27 mouse cellular contexts compared by ENCODE assay signal in the genomic region with DNA sequence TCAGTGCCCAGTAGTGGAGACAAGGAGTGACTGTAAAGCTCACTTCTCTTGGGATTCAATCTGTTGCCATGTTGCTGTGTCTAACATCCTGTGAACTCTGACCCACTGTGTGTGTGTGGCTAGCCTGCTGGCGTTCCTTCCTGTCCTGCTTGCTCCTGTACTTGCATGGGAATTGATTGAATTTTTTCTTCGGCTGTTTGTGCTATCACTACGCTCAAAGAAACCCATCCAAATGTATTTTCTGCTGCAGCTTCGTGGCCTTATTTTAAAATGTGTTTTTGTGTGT. TPM values are rescaled to one million over a fixed set of nuclear protein-coding genes. Genes with fewer than 3 reads are reported as not detected.
DNase-seq lines count a peak whose midpoint lies in the region; ATAC-seq and TF ChIP-seq lines count a peak whose summit lies in the region.
"Had no signal": no experiment of that assay in that cellular context is flagged by ENCODE, and none has a peak within 500 bp of the region (broad histone marks: within the 10 kb centered on the region; RNA-seq: fewer than 3 reads in every experiment).

No protein-coding gene starts in this region.

- H3K4me2 ChIP-seq in intestine, embryonic 16.5 days (ENCODE audit: low read depth, low read length) = no peak overlapping the region
- H3K4me2 ChIP-seq in intestine, embryonic 15.5 days (replicated peaks) = no peak overlapping the region
- H3K4me2 ChIP-seq in intestine, postnatal 0 days (replicated peaks; ENCODE audit: low read depth) = no peak overlapping the region
- H3K4me2 ChIP-seq in hindbrain, embryonic 11.5 days (replicated peaks; ENCODE audit: low read depth, low read length) = no peak overlapping the region
- H3K4me2 ChIP-seq: embryonic facial prominence, embryonic 12.5 days; embryonic facial prominence, embryonic 15.5 days; hindbrain, embryonic 13.5 days had no signal

- peak; percentile 55 for ATAC-seq in intestine, embryonic 16.5 days
- ATAC-seq in intestine, embryonic 15.5 days = no peak
- ATAC-seq in intestine, postnatal 0 days = peak; percentile 52
- no peak for ATAC-seq in hindbrain, embryonic 11.5 days (ENCODE audit: low FRiP score)
- ATAC-seq: forebrain, embryonic 14.5 days; forebrain, postnatal 0 days; hindbrain, embryonic 16.5 days; Patski had no signal

- H3K27me3 ChIP-seq in intestine, embryonic 16.5 days (replicated peaks; ENCODE audit: control insufficient read depth, insufficient read depth, low read length) = no peaks in the 10 kb centered on the region
- H3K27me3 ChIP-seq in intestine, embryonic 15.5 days (replicated peaks) = no peaks in the 10 kb centered on the region
- no peaks in the 10 kb centered on the region for H3K27me3 ChIP-seq in intestine, postnatal 0 days (replicated peaks; ENCODE audit: control insufficient read depth, insufficient read depth, low read length)
- no peaks in the 10 kb centered on the region for H3K27me3 ChIP-seq in hindbrain, embryonic 11.5 days (ENCODE audit: control insufficient read depth, insufficient read depth, low read length)
- H3K27me3 ChIP-seq: CH12.LX; embryonic facial prominence, embryonic 12.5 days; embryonic facial prominence, embryonic 15.5 days; hindbrain, embryonic 13.5 days had no signal

- no peaks in the 10 kb centered on the region for H3K36me3 ChIP-seq in intestine, embryonic 16.5 days (ENCODE audit: control insufficient read depth, insufficient read depth, low read length)
- no peaks in the 10 kb centered on the region for H3K36me3 ChIP-seq in intestine, embryonic 15.5 days
- H3K36me3 ChIP-seq in intestine, postnatal 0 days (ENCODE audit: control insufficient read depth, insufficient read depth) = no peaks in the 10 kb centered on the region
- H3K36me3 ChIP-seq in hindbrain, embryonic 11.5 days (ENCODE audit: control insufficient read depth, insufficient read depth, low read length) = no peaks in the 10 kb centered on the region
- H3K36me3 ChIP-seq: embryonic facial prominence, embryonic 12.5 days; embryonic facial prominence, embryonic 15.5 days; G1E; heart, embryonic 10.5 days; hindbrain, embryonic 13.5 days had no signal

- H3K9ac ChIP-seq in intestine, embryonic 16.5 days (ENCODE audit: low read depth, low read length) = no peak overlapping the region
- H3K9ac ChIP-seq in intestine, embryonic 15.5 days = no peak overlapping the region
- no peak overlapping the region for H3K9ac ChIP-seq in intestine, postnatal 0 days (ENCODE audit: low read depth, low read length)
- H3K9ac ChIP-seq in hindbrain, embryonic 11.5 days (ENCODE audit: low read depth, low read length) = no peak overlapping the region
- H3K9ac ChIP-seq: embryonic facial prominence, embryonic 12.5 days; embryonic facial prominence, embryonic 15.5 days; forebrain, postnatal 0 days; hindbrain, embryonic 13.5 days had no signal

- TF ChIP-seq CTCF in intestine, postnatal 0 days (IDR thresholded peaks at IDR 0.05; ENCODE audit: low read depth) = no peak

- DNase-seq in adrenal gland, postnatal 14 days = peak; percentile 43
- no peak for DNase-seq in adrenal gland, adult 8-10 months
- peak; percentile 15 for DNase-seq in adipocyte (ENCODE audit: low spot score)
- DNase-seq in layer of hippocampus, adult 18-20 months (ENCODE audit: low spot score in 2 of 2) = no peak
- no peak for DNase-seq in hindbrain, embryonic 11.5 days (ENCODE audit: low spot score)
- DNase-seq: B cell, adult 2 months; cerebellum, adult 18-20 months; cerebellum, adult 9-10 months; cerebellum, postnatal 14 days; forebrain, postnatal 0 days; gastrocnemius, adult 2 months; gastrocnemius, postnatal 25 days; heart, adult 18-20 months; kidney, adult 11 months; kidney, adult 8-10 months had no signal

- WGBS in intestine, embryonic 16.5 days = 67% methylated on average over 4 of the region's 4 CpGs
- WGBS in intestine, embryonic 15.5 days = 61% methylated on average over 4 of the region's 4 CpGs
- WGBS in intestine, postnatal 0 days = 59% methylated on average over 4 of the region's 4 CpGs
- 77% methylated on average over 4 of the region's 4 CpGs for WGBS in hindbrain, embryonic 11.5 days

- H3K4me3 ChIP-seq in intestine, embryonic 16.5 days (ENCODE audit: low read length) = no peak overlapping the region
- H3K4me3 ChIP-seq in intestine, embryonic 15.5 days (replicated peaks) = no peak overlapping the region
- no peak overlapping the region for H3K4me3 ChIP-seq in intestine, postnatal 0 days (ENCODE audit: low read depth, low read length)
- H3K4me3 ChIP-seq in hindbrain, embryonic 11.5 days (ENCODE audit: low read depth, low read length) = no peak overlapping the region
- H3K4me3 ChIP-seq: embryonic facial prominence, embryonic 12.5 days; embryonic facial prominence, embryonic 15.5 days; gastrocnemius, adult 2 months; heart, embryonic 10.5 days; hindbrain, embryonic 13.5 days had no signal

- no peaks in the 10 kb centered on the region for H3K4me1 ChIP-seq in intestine, embryonic 16.5 days (ENCODE audit: control insufficient read depth, insufficient read depth, low read length)
- no peaks in the 10 kb centered on the region for H3K4me1 ChIP-seq in intestine, embryonic 15.5 days (replicated peaks)
- peaks cover 4% of the 10 kb centered on the region; the same call in 1 of the 2 replicates for H3K4me1 ChIP-seq in intestine, postnatal 0 days (replicated peaks; ENCODE audit: control insufficient read depth, insufficient read depth, low read length)
- no peaks in the 10 kb centered on the region for H3K4me1 ChIP-seq in hindbrain, embryonic 11.5 days (replicated peaks; ENCODE audit: control insufficient read depth, insufficient read depth, low read length)
- H3K4me1 ChIP-seq: embryonic facial prominence, embryonic 12.5 days; embryonic facial prominence, embryonic 15.5 days; heart, embryonic 10.5 days; hindbrain, embryonic 13.5 days had no signal

- H3K27ac ChIP-seq in intestine, embryonic 16.5 days (ENCODE audit: low read length) = peak overlapping the region; percentile 23; the same call in 1 of the 2 replicates
- no peak overlapping the region for H3K27ac ChIP-seq in intestine, embryonic 15.5 days
- H3K27ac ChIP-seq in intestine, postnatal 0 days (ENCODE audit: low read depth, low read length) = peak overlapping the region; percentile 77
- no peak overlapping the region for H3K27ac ChIP-seq in hindbrain, embryonic 11.5 days (ENCODE audit: low read depth, low read length)
- H3K27ac ChIP-seq: embryonic facial prominence, embryonic 12.5 days; embryonic facial prominence, embryonic 15.5 days; gastrocnemius, adult 2 months; heart, embryonic 10.5 days; hindbrain, embryonic 13.5 days had no signal

- H3K9me3 ChIP-seq in intestine, embryonic 16.5 days (ENCODE audit: control insufficient read depth, low read length) = no peaks in the 10 kb centered on the region
- no peaks in the 10 kb centered on the region for H3K9me3 ChIP-seq in intestine, embryonic 15.5 days
- H3K9me3 ChIP-seq in intestine, postnatal 0 days (ENCODE audit: control insufficient read depth) = no peaks in the 10 kb centered on the region
- no peaks in the 10 kb centered on the region for H3K9me3 ChIP-seq in hindbrain, embryonic 11.5 days (ENCODE audit: control insufficient read depth, low read length)
- H3K9me3 ChIP-seq: embryonic facial prominence, embryonic 12.5 days; embryonic facial prominence, embryonic 15.5 days; G1E; heart, embryonic 10.5 days; hindbrain, embryonic 13.5 days had no signal

RNA-seq across cellular contexts. Expression of a gene that starts 49.6 kb away (rescaled TPM):
- total RNA-seq in adrenal gland, postnatal 14 days (2021) = 52.0 and 52.6 TPM in 2 replicates
- total RNA-seq in adrenal gland, adult 8-10 months (2022) = 10 to 100 TPM; 37.7 to 55.2 (median 47.5) TPM
- polyA plus RNA-seq in intestine, embryonic 16.5 days (2015; fragmentation: Nextera tagmentation; extraction: Ambion mirVana) = 34.6 and 45.9 TPM in 2 replicates
- polyA plus RNA-seq in intestine, embryonic 15.5 days (2015; fragmentation: Nextera tagmentation; extraction: Ambion mirVana) = 43.2 and 44.4 TPM in 2 replicates
- polyA plus RNA-seq in intestine, postnatal 0 days (2015; fragmentation: Nextera tagmentation; extraction: Ambion mirVana) = 27.3 and 28.8 TPM in 2 replicates
- total RNA-seq in layer of hippocampus, adult 18-20 months (2021) = 10 to 100 TPM; 75.9 to 76.3 TPM
- polyA plus RNA-seq in hindbrain, embryonic 11.5 days (2014; fragmentation: Nextera tagmentation; extraction: Ambion mirVana) = 30.0 and 30.2 TPM in 2 replicates

Comparison
In these comparisons a context has a peak if more than half of its experiments do, and no peak if none do; other contexts are left out.
1. DNase-seq: peak in adrenal gland, postnatal 14 days (single experiment) and adipocyte (single experiment); none in adrenal gland, adult 8-10 months (single experiment), layer of hippocampus, adult 18-20 months (0 of 2) and hindbrain, embryonic 11.5 days (single experiment).
2. ATAC-seq: peak in intestine, embryonic 16.5 days (single experiment) and intestine, postnatal 0 days (single experiment); none in intestine, embryonic 15.5 days (single experiment) and hindbrain, embryonic 11.5 days (single experiment).
3. H3K27ac ChIP-seq: peak in intestine, embryonic 16.5 days (single experiment) and intestine, postnatal 0 days (single experiment); none in intestine, embryonic 15.5 days (single experiment) and hindbrain, embryonic 11.5 days (single experiment).